Mouse (Mus musculus): ENCODE results near the gene Cnn2. TPM values are rescaled to one million over a fixed set of nuclear protein-coding genes. Genes with fewer than 3 reads are reported as not detected.
A peak's percentile ranks its signal among the peaks of the same experiment; 100 is the strongest.
"Not testable (repeated sequence)": the region's sequence is repeated elsewhere in the genome, so short reads cannot be mapped to it uniquely, and the experiment has no call there.

Cnn2 gene
- polyA plus RNA-seq, 1 experiment from 2014 or later, result 45.8 TPM

DNA sequence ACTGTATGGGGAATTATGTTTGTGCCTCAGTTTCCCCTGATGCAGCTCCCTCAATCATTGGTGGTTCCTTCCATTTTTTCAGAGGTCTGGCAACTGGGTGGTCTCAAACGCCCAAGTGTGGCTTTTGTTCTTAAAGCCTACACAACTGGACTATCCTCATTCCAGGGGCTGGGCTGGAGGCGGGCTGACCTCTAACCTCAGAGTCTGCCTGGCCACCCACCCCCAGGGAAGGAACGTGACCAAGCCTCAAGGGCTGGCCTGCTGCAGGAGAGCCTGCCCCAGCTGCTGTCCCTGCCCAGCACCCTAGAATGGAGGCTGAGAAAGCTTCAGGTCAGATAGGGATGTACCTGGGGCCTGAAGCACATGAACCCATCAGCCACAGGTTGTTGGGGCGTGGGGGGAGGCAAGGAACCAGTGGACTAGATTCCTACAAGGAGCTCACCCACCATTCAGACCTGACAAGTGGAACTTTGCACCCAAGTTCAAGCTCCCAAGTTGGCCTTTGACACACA is 31.7 kb upstream of the Cnn2 start:
- Histone ChIP-seq H3K27me3 (no peaks in the 10 kb centered on the region), H3K4me2 (no peak overlapping the region), H3K4me3 (replicated peaks) (no peak overlapping the region), H3K9me3 (replicated peaks) (no peaks in the 10 kb centered on the region), H3K9ac (no peak overlapping the region; the same call in 1 of the 2 replicates), H3K4me1 (replicated peaks) (peaks cover 42% of the 10 kb centered on the region), H3K36me3 (peaks cover 18% of the 10 kb centered on the region), H3K27ac (no peak overlapping the region)
- ATAC-seq (ENCODE audit: low read depth), result no peak
- WGBS (ENCODE audit: insufficient replicate concordance), result 32% methylated on average over 4 of the region's 4 CpGs
- DNase-seq, result no peak

DNA sequence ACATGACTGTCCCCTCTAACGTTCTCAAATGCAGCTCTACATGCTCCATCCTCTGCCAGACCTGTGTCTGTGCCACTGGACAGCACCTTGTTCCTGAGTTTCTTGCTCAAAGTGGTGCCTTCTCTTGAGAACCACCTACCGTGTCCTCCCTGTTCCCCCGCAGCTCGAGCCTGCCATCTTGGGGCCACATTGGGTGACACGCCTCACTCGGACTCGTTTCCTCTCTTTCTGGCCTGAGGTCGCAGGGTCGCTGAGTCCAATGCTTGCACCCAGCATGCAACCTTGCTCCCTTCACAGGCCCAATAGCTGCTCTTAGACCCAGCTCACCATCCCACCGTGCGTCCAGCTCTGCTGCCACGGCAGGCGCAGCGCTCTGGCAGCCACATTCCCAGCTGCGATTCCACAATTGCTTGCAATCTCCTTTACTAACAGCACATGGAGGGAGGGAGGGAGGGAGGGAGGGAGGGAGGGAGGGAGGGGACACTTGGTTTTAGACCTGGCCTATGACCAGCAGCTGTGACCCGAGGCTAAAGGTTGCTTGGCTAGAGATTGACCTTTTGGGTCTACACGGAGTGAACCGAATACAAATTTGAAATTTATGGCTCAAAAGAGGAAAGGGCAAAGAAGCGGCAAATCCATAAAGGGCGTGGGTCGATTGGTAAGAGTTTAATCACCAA is 30.1 kb upstream of the Cnn2 start:
- Histone ChIP-seq H3K4me3 (replicated peaks) (no peak overlapping the region), H3K4me2 (peak overlapping the region; percentile 33), H3K27ac (no peak overlapping the region), H3K9me3 (replicated peaks) (no peaks in the 10 kb centered on the region), H3K27me3 (no peaks in the 10 kb centered on the region), H3K9ac (no peak overlapping the region), H3K4me1 (replicated peaks) (peaks cover 45% of the 10 kb centered on the region), H3K36me3 (peaks cover 24% of the 10 kb centered on the region)
- 16% methylated on average over 21 of the region's 21 CpGs for WGBS (ENCODE audit: insufficient replicate concordance)
- peak; percentile 70 for DNase-seq
- ATAC-seq (ENCODE audit: low read depth), result no peak

DNA sequence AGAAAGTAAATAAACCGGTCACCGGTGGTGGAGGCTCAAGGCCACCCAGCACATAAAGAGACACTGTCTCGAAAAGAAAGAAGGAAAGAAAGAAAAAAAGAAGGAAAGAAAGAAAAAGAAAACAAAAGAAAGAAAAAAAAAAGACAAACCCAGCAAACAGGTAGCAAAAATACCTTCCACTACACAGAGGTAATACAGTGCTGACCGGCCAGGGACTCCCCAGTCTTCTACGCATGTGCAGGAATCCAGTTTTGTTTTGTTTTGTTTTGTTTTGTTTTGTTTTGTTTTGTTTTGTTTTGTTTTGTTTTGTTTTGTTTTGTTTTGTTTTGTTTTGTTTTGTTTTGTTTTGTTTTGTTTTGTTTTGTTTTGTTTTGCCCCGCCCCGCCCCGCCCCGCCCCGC is 29.0 kb upstream of the Cnn2 start:
- DNase-seq; ATAC-seq (ENCODE audit: low read depth); H3K9me3 ChIP-seq (replicated peaks); H3K9ac ChIP-seq; H3K27me3 ChIP-seq: not testable (repeated sequence)
- Histone ChIP-seq H3K4me3 (replicated peaks) (peak overlapping the region; percentile 99), H3K4me1 (replicated peaks) (peaks cover 36% of the 10 kb centered on the region), H3K36me3 (peaks cover 32% of the 10 kb centered on the region), H3K4me2 (peak overlapping the region; percentile 55), H3K27ac (peak overlapping the region; percentile 53; the same call in 1 of the 2 replicates)
- WGBS (ENCODE audit: insufficient replicate concordance), result 27% methylated on average over 10 of the region's 10 CpGs

DNA sequence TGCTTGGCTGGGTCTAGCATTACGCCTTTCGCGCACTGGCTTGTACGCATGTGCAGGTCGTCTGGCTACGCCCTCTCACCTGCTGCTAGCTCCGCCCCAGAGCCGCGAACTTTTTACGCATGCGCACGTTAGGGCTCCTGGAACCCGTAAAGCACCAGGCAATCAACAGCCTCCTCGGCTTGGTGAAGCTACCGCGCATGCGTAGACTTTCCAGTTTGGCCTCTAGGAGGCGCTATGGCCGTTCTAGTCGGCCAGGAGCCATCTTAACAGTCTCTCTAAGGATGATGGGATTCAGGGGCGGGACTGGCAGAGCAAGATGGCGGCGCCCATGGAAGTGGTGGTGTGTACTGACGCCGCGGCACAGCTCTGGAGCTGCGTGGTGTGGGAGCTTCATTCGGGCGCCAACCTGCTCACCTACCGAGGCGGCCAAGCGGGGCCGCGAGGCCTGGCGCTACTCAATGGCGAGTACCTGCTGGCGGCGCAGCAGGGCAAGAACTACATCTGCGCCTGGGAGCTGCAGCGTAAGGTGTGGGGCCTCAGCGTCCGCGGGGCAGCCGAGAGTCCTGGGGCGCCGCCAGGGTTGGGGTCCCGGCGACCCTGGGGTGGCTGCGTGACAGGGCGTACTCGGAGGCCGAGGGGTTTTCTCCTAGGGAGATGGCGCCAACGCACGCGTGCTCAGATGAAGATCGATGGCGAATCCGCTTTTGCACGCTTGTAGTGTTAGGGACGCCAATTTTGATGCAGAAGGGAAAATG is 28.4 kb upstream of the Cnn2 start, which contains the start of gene Wdr18:
Gene Wdr18, plus strand, starts transcription at position 306 of the 755 bp plus-strand sequence.
- ATAC-seq (ENCODE audit: low read depth), result peak; percentile 92
- DNase-seq, result peak; percentile 100
- WGBS (ENCODE audit: insufficient replicate concordance), result under 1% methylated on average over 61 of the region's 61 CpGs

DNA sequence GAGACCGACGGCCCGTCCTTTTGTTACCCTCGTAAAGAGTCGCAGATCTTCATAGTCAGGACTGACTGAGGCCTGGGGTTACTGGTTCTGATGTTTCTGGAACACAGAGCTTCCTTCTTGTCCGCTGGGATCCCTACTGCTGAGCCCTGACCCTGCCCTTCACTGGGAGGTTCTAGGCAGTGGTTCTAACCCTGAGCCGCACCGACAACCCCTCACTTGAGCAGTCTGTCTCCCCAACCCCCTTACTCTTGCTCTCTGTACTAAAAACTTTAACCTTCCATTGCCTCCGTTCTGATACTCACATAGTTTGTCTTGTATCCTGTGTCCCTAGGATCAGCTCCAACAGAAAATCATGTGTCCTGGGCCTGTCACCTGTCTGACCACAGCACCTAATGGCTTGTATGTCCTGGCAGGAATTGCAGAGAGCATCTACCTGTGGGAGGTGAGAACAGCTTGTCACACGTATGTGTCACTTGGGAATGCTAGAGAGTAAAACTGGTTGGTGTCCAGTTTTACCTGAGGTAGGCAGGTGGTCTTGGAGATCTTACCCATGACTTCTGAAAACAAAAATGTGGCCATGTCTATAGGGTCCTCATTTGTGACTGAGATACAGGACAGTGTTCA is 27.6 kb upstream of the Cnn2 start:
- Histone ChIP-seq H3K27me3 (no peaks in the 10 kb centered on the region), H3K4me1 (replicated peaks) (peaks cover 36% of the 10 kb centered on the region), H3K9ac (peak overlapping the region; percentile 88), H3K9me3 (replicated peaks) (no peaks in the 10 kb centered on the region), H3K4me3 (replicated peaks) (peak overlapping the region; percentile 99), H3K27ac (peak overlapping the region; percentile 77), H3K36me3 (peaks cover 46% of the 10 kb centered on the region), H3K4me2 (peak overlapping the region; percentile 94)
- ATAC-seq (ENCODE audit: low read depth) (no peak), DNase-seq (no peak)
- WGBS (ENCODE audit: insufficient replicate concordance), result 9% methylated on average over 10 of the region's 10 CpGs

More for the DNA sequence above, 28.4 kb upstream of the Cnn2 start, which contains the start of gene Wdr18:
- H3K27me3 ChIP-seq, result no peaks in the 10 kb centered on the region
- H3K9ac ChIP-seq, result peak within 1 kb of the TSS; percentile 88
- peak within 1 kb of the TSS; percentile 94 for H3K4me2 ChIP-seq
- peaks cover 36% of the 10 kb centered on the region for H3K4me1 ChIP-seq (replicated peaks)
- no peaks in the 10 kb centered on the region for H3K9me3 ChIP-seq (replicated peaks)
- peaks cover 38% of the 10 kb centered on the region for H3K36me3 ChIP-seq
- peak within 1 kb of the TSS; percentile 99 for H3K4me3 ChIP-seq (replicated peaks)
- peak within 1 kb of the TSS; percentile 77 for H3K27ac ChIP-seq

DNA sequence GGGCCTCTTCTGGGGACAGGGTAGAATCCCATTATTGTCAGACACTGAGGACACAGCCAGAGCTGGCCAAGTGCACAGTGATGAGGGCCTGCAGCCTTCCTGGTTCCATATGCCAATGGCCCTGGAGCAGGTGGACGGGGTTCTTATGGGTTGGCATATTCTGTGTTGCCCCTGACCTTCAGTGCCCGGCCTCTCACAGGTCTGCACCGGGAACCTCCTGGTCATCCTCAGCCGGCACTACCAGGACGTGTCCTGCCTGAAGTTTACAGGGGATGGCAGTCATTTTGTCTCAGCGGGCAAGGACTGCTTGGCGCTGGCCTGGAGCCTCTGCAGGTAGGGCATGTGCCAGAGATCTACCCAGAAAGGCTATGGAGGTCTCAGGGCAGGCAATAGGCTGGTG is 23.7 kb upstream of the Cnn2 start:
- ATAC-seq (ENCODE audit: low read depth) (no peak), DNase-seq (no peak)
- Histone ChIP-seq H3K4me3 (replicated peaks) (no peak overlapping the region), H3K36me3 (peaks cover 75% of the 10 kb centered on the region), H3K9ac (no peak overlapping the region), H3K27me3 (peaks cover 15% of the 10 kb centered on the region), H3K4me2 (no peak overlapping the region), H3K9me3 (replicated peaks) (no peaks in the 10 kb centered on the region), H3K27ac (no peak overlapping the region), H3K4me1 (replicated peaks) (peaks cover 21% of the 10 kb centered on the region)
- WGBS (ENCODE audit: insufficient replicate concordance), result 90% methylated on average over 7 of the region's 7 CpGs

DNA sequence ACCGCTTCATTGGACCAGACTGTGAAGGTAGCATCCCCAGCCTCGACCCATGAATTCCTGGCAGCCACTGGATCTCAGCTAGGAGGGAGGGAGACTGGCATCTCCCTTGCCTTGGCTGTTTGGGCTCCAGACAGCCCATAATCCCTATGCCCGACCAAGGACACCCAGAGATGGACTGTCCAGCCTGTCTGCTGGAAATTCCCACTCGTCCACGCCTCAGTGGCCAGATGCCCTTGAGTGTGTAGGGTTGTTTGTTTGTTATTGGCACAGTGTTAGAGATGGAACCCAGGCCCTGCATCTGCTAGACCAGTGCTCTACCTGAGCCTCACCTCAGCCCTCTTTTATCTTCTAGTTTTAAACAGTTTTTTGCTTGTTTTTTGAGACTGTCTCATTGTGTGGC is 23.1 kb upstream of the Cnn2 start:
- WGBS (ENCODE audit: insufficient replicate concordance), result 82% methylated on average over 5 of the region's 5 CpGs
- no peak for DNase-seq

DNA sequence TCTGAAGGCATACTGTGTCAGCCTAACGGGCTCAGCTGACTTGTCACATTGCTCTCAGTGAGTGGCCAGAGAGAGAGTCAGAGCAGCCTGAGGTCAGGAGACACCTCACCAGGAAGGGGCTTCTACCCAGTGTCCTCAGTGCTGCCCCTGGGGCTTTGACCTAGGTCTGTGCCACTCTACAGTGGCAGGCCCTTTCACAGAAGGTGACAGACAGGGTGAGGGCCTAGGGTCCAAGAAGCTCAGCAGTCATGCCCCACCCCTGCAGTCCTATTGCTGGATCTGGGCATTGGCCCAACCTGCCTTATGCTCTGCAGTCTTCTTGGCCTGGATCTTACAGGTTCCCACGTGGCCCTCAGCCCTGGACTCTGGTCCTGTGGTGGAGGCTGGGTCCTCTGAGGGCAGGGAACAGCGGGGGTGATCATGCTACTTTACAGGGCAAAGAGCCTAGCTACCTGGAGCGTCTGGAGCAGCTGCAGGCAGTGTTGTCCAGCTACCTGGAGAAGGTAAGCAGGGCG is 21.4 kb upstream of the Cnn2 start:
- peaks cover 37% of the 10 kb centered on the region for H3K27me3 ChIP-seq
- H3K4me3 ChIP-seq (replicated peaks), result no peak overlapping the region
- 83% methylated on average over 5 of the region's 5 CpGs for WGBS (ENCODE audit: insufficient replicate concordance)
- peaks cover 12% of the 10 kb centered on the region for H3K4me1 ChIP-seq (replicated peaks)
- DNase-seq (no peak), ATAC-seq (ENCODE audit: low read depth) (no peak)
- H3K36me3 ChIP-seq, result peaks cover 67% of the 10 kb centered on the region
- no peaks in the 10 kb centered on the region for H3K9me3 ChIP-seq (replicated peaks)
- H3K27ac ChIP-seq, result no peak overlapping the region
- H3K9ac ChIP-seq, result no peak overlapping the region
- H3K4me2 ChIP-seq, result no peak overlapping the region

More for the DNA sequence above, 23.1 kb upstream of the Cnn2 start:
- H3K27me3 ChIP-seq, result peaks cover 21% of the 10 kb centered on the region
- no peak overlapping the region for H3K4me2 ChIP-seq
- no peaks in the 10 kb centered on the region for H3K9me3 ChIP-seq (replicated peaks)
- H3K9ac ChIP-seq, result no peak overlapping the region
- peaks cover 19% of the 10 kb centered on the region for H3K4me1 ChIP-seq (replicated peaks)
- no peak for ATAC-seq (ENCODE audit: low read depth)
- no peak overlapping the region for H3K4me3 ChIP-seq (replicated peaks)
- peaks cover 75% of the 10 kb centered on the region for H3K36me3 ChIP-seq
- no peak overlapping the region for H3K27ac ChIP-seq

DNA sequence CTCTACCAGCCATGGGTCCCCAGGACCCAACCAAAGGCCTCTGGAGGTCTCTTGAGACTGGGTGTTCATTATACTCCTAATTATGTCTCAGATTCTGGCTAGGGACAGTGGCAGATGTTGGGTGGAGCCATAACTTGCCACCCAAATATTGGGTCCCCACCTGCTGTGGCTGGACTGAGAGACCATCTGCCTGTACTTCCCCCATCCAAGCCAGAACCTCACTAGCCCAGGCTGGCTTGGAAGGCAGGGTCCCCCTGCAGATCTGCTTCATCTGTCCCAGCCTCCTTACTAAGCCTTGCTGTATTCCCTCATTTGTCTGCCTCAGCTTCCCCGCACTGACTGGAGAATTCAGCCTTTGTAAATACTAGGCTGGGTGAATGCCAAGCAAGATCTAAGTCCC is 20.2 kb upstream of the Cnn2 start:
- peaks cover 55% of the 10 kb centered on the region for H3K36me3 ChIP-seq
- no peak overlapping the region for H3K4me3 ChIP-seq (replicated peaks)
- ATAC-seq (ENCODE audit: low read depth), result no peak
- no peak overlapping the region for H3K9ac ChIP-seq
- H3K4me2 ChIP-seq, result no peak overlapping the region
- no peaks in the 10 kb centered on the region for H3K9me3 ChIP-seq (replicated peaks)
- DNase-seq, result no peak
- 71% methylated on average over 1 of the region's 1 CpGs for WGBS (ENCODE audit: insufficient replicate concordance)
- H3K27ac ChIP-seq, result no peak overlapping the region
- H3K4me1 ChIP-seq (replicated peaks), result peaks cover 8% of the 10 kb centered on the region
- H3K27me3 ChIP-seq, result peaks cover 49% of the 10 kb centered on the region

DNA sequence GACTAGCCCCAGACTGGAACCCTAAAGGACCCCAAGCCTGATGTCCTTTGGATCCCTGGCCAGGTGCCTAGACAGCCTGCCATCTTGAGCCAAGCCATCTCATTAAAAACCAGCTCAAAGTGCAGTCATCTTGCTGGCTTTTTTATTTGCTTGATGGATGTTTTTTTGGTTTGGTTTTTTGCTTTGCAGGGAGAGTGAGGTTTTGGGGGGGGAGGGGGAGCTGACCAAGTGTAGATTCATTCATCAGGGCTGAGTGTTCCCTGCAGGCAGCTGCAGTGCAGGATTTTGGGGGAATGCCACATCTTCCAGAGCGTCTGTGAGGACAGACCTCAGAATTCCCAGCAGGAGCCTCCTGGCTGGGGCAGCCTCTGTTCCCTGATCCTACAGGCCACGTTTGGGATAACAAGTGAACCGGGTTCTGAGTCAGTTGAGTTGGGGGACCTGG is 19.2 kb upstream of the Cnn2 start:
- H3K27ac ChIP-seq, result no peak overlapping the region
- no peak overlapping the region for H3K4me3 ChIP-seq (replicated peaks)
- H3K9ac ChIP-seq, result no peak overlapping the region
- DNase-seq (no peak), ATAC-seq (ENCODE audit: low read depth) (no peak)
- H3K9me3 ChIP-seq (replicated peaks), result no peaks in the 10 kb centered on the region; the same call in 1 of the 2 replicates
- H3K4me1 ChIP-seq (replicated peaks), result peaks cover 8% of the 10 kb centered on the region
- 28% methylated on average over 3 of the region's 3 CpGs for WGBS (ENCODE audit: insufficient replicate concordance)
- H3K4me2 ChIP-seq, result no peak overlapping the region
- H3K27me3 ChIP-seq, result peaks cover 55% of the 10 kb centered on the region
- peaks cover 45% of the 10 kb centered on the region for H3K36me3 ChIP-seq
